In the genomic region with DNA sequence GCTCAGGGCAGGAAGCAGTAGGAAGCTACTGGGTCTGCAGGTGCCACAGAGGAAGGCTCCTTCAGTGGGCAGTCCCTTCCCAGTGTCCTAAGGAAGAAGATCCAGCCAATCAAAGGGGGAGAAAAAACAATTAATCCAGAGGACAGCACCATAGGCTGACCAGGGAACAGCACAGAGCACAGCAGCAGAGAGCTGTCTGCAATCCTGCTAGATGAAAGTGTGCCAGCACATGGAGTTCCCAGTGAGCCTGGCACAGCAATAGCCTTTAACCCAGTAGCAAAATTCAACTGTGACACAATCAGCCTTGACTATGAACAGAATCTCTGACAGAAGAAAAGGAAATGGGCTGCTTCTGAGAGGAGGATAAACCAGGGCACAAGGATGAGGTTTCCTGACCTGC, we compare ENCODE assay signal across 11 mouse cellular contexts. TPM values are rescaled to one million over a fixed set of nuclear protein-coding genes. Genes with fewer than 3 reads are reported as not detected.
DNase-seq lines count a peak whose midpoint lies in the region; ATAC-seq lines count a peak whose summit lies in the region.
"Had no signal": no experiment of that assay in that cellular context is flagged by ENCODE, and none has a peak within 500 bp of the region (broad histone marks: within the 10 kb centered on the region; RNA-seq: fewer than 3 reads in every experiment).

No protein-coding gene starts in this region.

- H3K27me3 ChIP-seq in neural tube, embryonic 11.5 days (ENCODE audit: control insufficient read depth, insufficient read depth, low read length) = no peaks in the 10 kb centered on the region
- no peaks in the 10 kb centered on the region for H3K27me3 ChIP-seq in hindbrain, embryonic 13.5 days
- no peaks in the 10 kb centered on the region for H3K27me3 ChIP-seq in neural tube, embryonic 13.5 days
- H3K27me3 ChIP-seq: liver, embryonic 15.5 days had no signal

- no peak overlapping the region for H3K4me3 ChIP-seq in neural tube, embryonic 11.5 days (ENCODE audit: low read depth, low read length)
- no peak overlapping the region for H3K4me3 ChIP-seq in hindbrain, embryonic 13.5 days
- no peak overlapping the region for H3K4me3 ChIP-seq in neural tube, embryonic 13.5 days
- H3K4me3 ChIP-seq: erythroblast, embryonic 14.5 days; liver, embryonic 15.5 days had no signal

- no peak overlapping the region for H3K9ac ChIP-seq in neural tube, embryonic 11.5 days (ENCODE audit: low read length)
- H3K9ac ChIP-seq in hindbrain, embryonic 13.5 days = no peak overlapping the region
- no peak overlapping the region for H3K9ac ChIP-seq in neural tube, embryonic 13.5 days
- H3K9ac ChIP-seq: liver, embryonic 15.5 days had no signal

- H3K4me1 ChIP-seq in neural tube, embryonic 11.5 days (ENCODE audit: control insufficient read depth, insufficient read depth, low read length) = peaks cover 11% of the 10 kb centered on the region
- peaks cover 22% of the 10 kb centered on the region for H3K4me1 ChIP-seq in hindbrain, embryonic 13.5 days (replicated peaks)
- peaks cover 22% of the 10 kb centered on the region for H3K4me1 ChIP-seq in neural tube, embryonic 13.5 days (replicated peaks)
- H3K4me1 ChIP-seq: liver, embryonic 15.5 days had no signal

- 0 out of 2 replicates have a peak overlapping the region, but pooled peaks have one; percentile 14 for H3K27ac ChIP-seq in neural tube, embryonic 11.5 days (ENCODE audit: low read depth, low read length)
- peak overlapping the region; percentile 63 for H3K27ac ChIP-seq in hindbrain, embryonic 13.5 days
- peak overlapping the region; percentile 55; the same call in 1 of the 2 replicates for H3K27ac ChIP-seq in neural tube, embryonic 13.5 days (replicated peaks)
- H3K27ac ChIP-seq: liver, embryonic 15.5 days had no signal

- H3K9me3 ChIP-seq in neural tube, embryonic 11.5 days (ENCODE audit: control insufficient read depth, low read length) = no peaks in the 10 kb centered on the region
- H3K9me3 ChIP-seq in hindbrain, embryonic 13.5 days = no peaks in the 10 kb centered on the region
- no peaks in the 10 kb centered on the region for H3K9me3 ChIP-seq in neural tube, embryonic 13.5 days
- H3K9me3 ChIP-seq: liver, embryonic 15.5 days had no signal

- H3K4me2 ChIP-seq in neural tube, embryonic 11.5 days (ENCODE audit: low read depth) = no peak overlapping the region
- no peak overlapping the region for H3K4me2 ChIP-seq in hindbrain, embryonic 13.5 days
- H3K4me2 ChIP-seq in neural tube, embryonic 13.5 days = no peak overlapping the region
- H3K4me2 ChIP-seq: liver, embryonic 15.5 days had no signal

- DNase-seq in cerebellum, postnatal 10 days = peak; percentile 31 to 51
- no peak for DNase-seq in cerebellum, postnatal 36 days
- no peak for DNase-seq in neural tube, embryonic 11.5 days (ENCODE audit: low spot score)
- no peak for DNase-seq in neural tube, embryonic 10.5 days (ENCODE audit: extremely low spot score, low spot score)
- no peak for DNase-seq in thymus, postnatal 14 days
- no peak for DNase-seq in embryo, embryonic 10 days (ENCODE audit: low spot score)
- DNase-seq: kidney, adult 2 months had no signal

- ATAC-seq in neural tube, embryonic 11.5 days (ENCODE audit: insufficient read depth, low FRiP score, low TSS enrichment) = no peak
- ATAC-seq in hindbrain, embryonic 13.5 days (ENCODE audit: low FRiP score) = no peak
- no peak for ATAC-seq in neural tube, embryonic 13.5 days (ENCODE audit: low read depth)

- no peaks in the 10 kb centered on the region for H3K36me3 ChIP-seq in neural tube, embryonic 11.5 days (ENCODE audit: control insufficient read depth, insufficient read depth, low read length)
- no peaks in the 10 kb centered on the region for H3K36me3 ChIP-seq in hindbrain, embryonic 13.5 days
- H3K36me3 ChIP-seq in neural tube, embryonic 13.5 days = no peaks in the 10 kb centered on the region
- H3K36me3 ChIP-seq: liver, embryonic 15.5 days had no signal

RNA-seq across cellular contexts. Expression of gene Chchd6, which starts 9.8 kb away (rescaled TPM):
- polyA plus RNA-seq in neural tube, embryonic 11.5 days (2014; fragmentation: Nextera tagmentation; extraction: Ambion mirVana) = 73.8 and 84.4 TPM in 2 replicates
- 125 and 126 TPM in 2 replicates for polyA plus RNA-seq in hindbrain, embryonic 13.5 days (2015; fragmentation: Nextera tagmentation; extraction: Ambion mirVana)
- polyA plus RNA-seq in neural tube, embryonic 13.5 days (2015; fragmentation: Nextera tagmentation; extraction: Ambion mirVana) = 109 and 115 TPM in 2 replicates

RNA-seq across cellular contexts. Expression of gene Txnrd3, which starts 58.1 kb away (rescaled TPM):
- 11.2 and 13.2 TPM in 2 replicates for polyA plus RNA-seq in neural tube, embryonic 11.5 days (2014; fragmentation: Nextera tagmentation; extraction: Ambion mirVana)
- polyA plus RNA-seq in hindbrain, embryonic 13.5 days (2015; fragmentation: Nextera tagmentation; extraction: Ambion mirVana) = 12.8 and 13.8 TPM in 2 replicates
- polyA plus RNA-seq in neural tube, embryonic 13.5 days (2015; fragmentation: Nextera tagmentation; extraction: Ambion mirVana) = 10.1 and 10.6 TPM in 2 replicates
- polyA plus RNA-seq: erythroblast, embryonic 14.5 days had no signal

Comparison
In these comparisons a context has a peak if more than half of its experiments do, and no peak if none do; other contexts are left out.
1. DNase-seq: peak in cerebellum, postnatal 10 days (2 of 2); none in cerebellum, postnatal 36 days (0 of 2), neural tube, embryonic 11.5 days (single experiment), neural tube, embryonic 10.5 days (single experiment), thymus, postnatal 14 days (single experiment) and embryo, embryonic 10 days (single experiment).
2. Peak in every context shown above with its lines, with median percentiles within 50 percentile points of each other: H3K27ac ChIP-seq.